Mouse (Mus musculus) midbrain, embryonic 15.5 days (tissue): ENCODE results near the gene Ppil3. TPM values are rescaled to one million over a fixed set of nuclear protein-coding genes. Genes with fewer than 3 reads are reported as not detected.
A peak's percentile ranks its signal among the peaks of the same experiment; 100 is the strongest.

Experiments
- ATAC-seq: fragments of 200-750 bp; cut with Nextera tagmentation; replicated peaks from 2 replicates; pipeline ENCODE4 v1.8.0; 2017; ENCODE audit warnings: moderate TSS enrichment
- H3K27ac ChIP-seq: fragments of 300-500 bp; sonication (generic); 2 replicates; pipeline ENCODE4 v1.5.1; 2015; ENCODE audit warnings: mild to moderate bottlenecking, inconsistent platforms
- H3K27me3 ChIP-seq: fragments of 300-500 bp; sonication (generic); replicated peaks from 2 replicates; pipeline ENCODE4 v1.6.1; 2015; ENCODE audit warnings: inconsistent platforms
- H3K36me3 ChIP-seq: fragments of 300-500 bp; sonication (generic); replicated peaks from 2 replicates; pipeline ENCODE4 v1.6.1; 2015; ENCODE audit warnings: inconsistent platforms
- H3K4me1 ChIP-seq: fragments of 300-500 bp; sonication (generic); 2 replicates; pipeline ENCODE4 v1.6.1; 2015; ENCODE audit warnings: inconsistent platforms
- H3K4me2 ChIP-seq: fragments of 300-500 bp; sonication (generic); 2 replicates; pipeline ENCODE4 v1.6.1; 2015; ENCODE audit warnings: inconsistent platforms, mild to moderate bottlenecking, moderate library complexity
- H3K4me3 ChIP-seq: fragments of 300-500 bp; sonication (generic); 2 replicates; pipeline ENCODE4 v1.5.1; 2015; ENCODE audit warnings: mild to moderate bottlenecking, inconsistent platforms
- H3K9ac ChIP-seq: fragments of 300-500 bp; sonication (generic); 2 replicates; pipeline ENCODE4 v1.6.1; 2015; ENCODE audit warnings: mild to moderate bottlenecking, inconsistent platforms
- H3K9me3 ChIP-seq: fragments of 300-500 bp; sonication (generic); 2 replicates; pipeline ENCODE4 v1.6.1; 2016; ENCODE audit warnings: inconsistent platforms
- WGBS: fragments of 180-500 bp; shearing (Covaris S2); methylation state at CpG from one replicate; pipeline ENCODE4 v1.1.7; 2015; ENCODE audit warnings: mixed read lengths; 5-methylcytosine and 5-hydroxymethylcytosine counted together
- polyA plus RNA-seq: library from polyadenylated mRNA; unstranded; fragments of >200 nt; fragmentation: Nextera tagmentation; extraction: Ambion mirVana; gene quantifications from 2 replicates; pipeline ENCODE4 v1.2.1, GENCODE M21; 2015

Gene Ppil3
- polyA plus RNA-seq, 1 experiment from 2014 or later, result 51.0 TPM

DNA sequence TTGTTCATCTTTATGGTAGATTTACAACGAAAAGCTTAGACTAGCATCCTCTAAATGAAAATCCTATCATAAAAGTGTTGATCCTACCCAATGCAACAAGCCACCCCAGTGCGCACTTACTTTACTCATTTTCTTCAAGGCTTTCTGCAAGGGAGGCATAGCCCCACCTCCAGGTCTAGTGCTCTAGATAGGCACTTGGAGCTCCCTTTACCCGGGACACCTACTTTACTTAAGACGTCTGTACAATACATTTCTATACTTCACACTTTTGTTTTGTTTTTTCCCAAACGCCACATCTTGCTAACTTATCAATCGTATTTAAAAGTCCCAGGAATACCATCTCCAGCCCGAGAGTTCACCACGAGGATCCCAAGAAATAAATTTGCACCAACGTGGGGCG lies 595 bp downstream of the Ppil3 start:
- peak overlapping the region; percentile 80 for H3K4me2 ChIP-seq
- WGBS, result 11% methylated on average over 10 of the region's 10 CpGs
- no peak; the same call in 1 of the 2 replicates for ATAC-seq
- H3K4me3 ChIP-seq, result peak overlapping the region; percentile 72
- peak overlapping the region; percentile 66 for H3K9ac ChIP-seq
- peaks cover 10% of the 10 kb centered on the region; the same call in 1 of the 2 replicates for H3K36me3 ChIP-seq
- no peaks in the 10 kb centered on the region for H3K9me3 ChIP-seq
- H3K27ac ChIP-seq, result peak overlapping the region; percentile 88
- peaks cover 25% of the 10 kb centered on the region for H3K4me1 ChIP-seq
- H3K27me3 ChIP-seq, result no peaks in the 10 kb centered on the region

DNA sequence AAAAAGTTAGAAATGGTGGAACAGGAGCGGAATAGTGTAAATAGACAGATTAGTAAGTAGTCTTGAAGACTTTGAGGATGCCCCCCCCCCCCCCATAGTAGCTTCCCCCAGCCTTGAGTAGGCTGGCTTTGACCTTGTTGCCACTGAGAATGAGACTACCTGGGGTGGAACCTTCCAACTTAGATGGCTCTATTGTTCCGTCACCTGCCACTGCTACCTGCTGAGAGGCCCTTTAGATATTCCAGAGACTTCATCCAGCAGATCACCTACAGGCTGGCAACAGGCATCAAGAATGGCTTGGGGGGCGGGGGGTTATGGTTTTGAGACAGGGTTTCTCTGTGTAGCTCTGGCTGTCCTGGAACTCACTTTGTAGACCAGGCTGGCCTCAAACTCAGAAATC lies 20.7 kb downstream of the Ppil3 start:
- no peaks in the 10 kb centered on the region; the same call in 1 of the 2 replicates for H3K36me3 ChIP-seq
- 87% methylated on average over 3 of the region's 3 CpGs for WGBS
- peaks cover 25% of the 10 kb centered on the region for H3K4me1 ChIP-seq
- no peaks in the 10 kb centered on the region for H3K27me3 ChIP-seq
- no peaks in the 10 kb centered on the region for H3K9me3 ChIP-seq
- peak; percentile 3; the same call in 1 of the 2 replicates for ATAC-seq
- H3K4me2 ChIP-seq, result peak overlapping the region; percentile 47; the same call in 1 of the 2 replicates
- no peak overlapping the region for H3K4me3 ChIP-seq
- H3K9ac ChIP-seq, result no peak overlapping the region
- H3K27ac ChIP-seq, result peak overlapping the region; percentile 99; the same call in 1 of the 2 replicates

DNA sequence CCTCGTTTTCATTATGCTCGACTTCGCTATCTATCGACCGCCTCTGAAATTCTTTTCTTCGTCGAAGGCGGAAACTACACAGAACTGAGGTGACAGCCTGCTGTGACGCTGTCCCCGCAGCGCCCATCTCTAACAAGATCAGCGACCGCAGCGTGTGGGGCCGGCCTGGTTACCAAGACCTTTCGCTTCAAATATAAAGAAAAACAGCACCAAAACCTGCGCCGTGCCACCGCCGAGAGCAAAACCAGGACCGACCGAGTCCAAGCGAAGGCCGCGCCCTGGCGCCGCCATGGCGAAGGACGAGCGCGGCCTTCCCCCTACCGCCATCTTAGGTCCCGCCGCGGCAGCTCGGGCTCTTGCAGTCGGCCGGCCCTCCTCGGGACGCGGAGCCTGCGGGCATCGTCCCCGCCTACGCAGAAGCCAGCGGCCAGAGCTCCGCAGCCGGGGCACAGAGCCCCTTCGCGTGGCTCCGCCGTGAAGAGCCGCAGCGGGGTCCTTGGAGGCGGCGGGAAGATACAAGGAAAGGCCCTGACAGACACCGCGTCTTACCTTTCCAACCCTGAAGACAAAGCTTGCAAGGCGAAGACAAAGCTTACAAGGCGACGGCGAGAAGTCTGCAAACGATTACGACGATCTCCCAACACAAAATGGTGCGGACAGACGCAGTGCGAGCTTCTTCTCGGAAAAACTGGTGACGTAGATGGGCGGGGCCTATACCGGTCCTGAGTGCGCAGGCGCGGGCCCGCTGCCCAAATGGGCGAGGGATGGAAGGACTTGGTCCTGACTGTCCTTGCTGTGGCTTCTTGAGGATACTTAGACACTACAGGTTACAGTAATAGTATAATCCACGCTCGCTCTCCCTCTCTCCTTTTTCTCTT lies 21.7 kb downstream of the Ppil3 start, which contains the start of gene Clk1:
Gene Clk1 (minus strand): TSS at position 696 of the 878 bp plus-strand sequence.
- Histone ChIP-seq H3K9ac (peak within 1 kb of the TSS; percentile 99), H3K27ac (peak within 1 kb of the TSS; percentile 99), H3K4me2 (peak within 1 kb of the TSS; percentile 62), H3K36me3 (peaks cover 8% of the 10 kb centered on the region), H3K27me3 (no peaks in the 10 kb centered on the region), H3K9me3 (no peaks in the 10 kb centered on the region), H3K4me3 (peak within 1 kb of the TSS; percentile 92), H3K4me1 (peaks cover 28% of the 10 kb centered on the region)
- ATAC-seq, result peak; percentile 95
- under 1% methylated on average over 79 of the region's 79 CpGs for WGBS

- H3K4me2 ChIP-seq, result peak overlapping the region; percentile 62
- peaks cover 16% of the 10 kb centered on the region for H3K36me3 ChIP-seq
- H3K27ac ChIP-seq, result peak overlapping the region; percentile 99
- H3K9ac ChIP-seq, result peak overlapping the region; percentile 99
- peak overlapping the region; percentile 92 for H3K4me3 ChIP-seq
- peaks cover 28% of the 10 kb centered on the region for H3K4me1 ChIP-seq
- no peaks in the 10 kb centered on the region for H3K27me3 ChIP-seq
- peak; percentile 34 for ATAC-seq
- no peaks in the 10 kb centered on the region for H3K9me3 ChIP-seq
- 7% methylated on average over 13 of the region's 13 CpGs for WGBS
Observed at GRCm38 (mm10) chr1:58422879-58423278, 22.4 kb downstream of the Ppil3 start.

- 71% methylated on average over 7 of the region's 7 CpGs for WGBS
- Histone ChIP-seq H3K4me1 (peaks cover 28% of the 10 kb centered on the region), H3K9ac (no peak overlapping the region), H3K36me3 (peaks cover 30% of the 10 kb centered on the region), H3K27ac (no peak overlapping the region), H3K4me3 (no peak overlapping the region), H3K4me2 (no peak overlapping the region), H3K9me3 (no peaks in the 10 kb centered on the region), H3K27me3 (no peaks in the 10 kb centered on the region)
- ATAC-seq, result no peak
Observed at GRCm38 (mm10) chr1:58420961-58421360, 24.3 kb downstream of the Ppil3 start.

DNA sequence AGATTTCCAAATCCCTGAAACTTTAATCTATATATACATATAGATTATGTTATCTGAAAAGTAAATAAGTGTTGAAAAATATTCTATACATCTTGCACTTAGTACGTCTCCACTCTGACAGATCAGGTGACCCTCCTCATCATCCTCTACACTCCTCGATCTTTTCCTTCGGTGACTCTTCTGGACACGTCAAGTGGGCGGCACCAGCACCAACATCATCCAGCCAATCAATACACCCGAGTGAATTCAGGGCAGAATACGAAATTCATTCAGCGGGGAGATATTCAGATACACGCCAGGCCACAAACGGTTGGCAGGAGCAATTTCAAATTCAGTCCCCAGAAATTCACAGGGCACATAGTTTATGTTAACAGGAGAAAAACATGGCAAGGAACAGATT lies 25.3 kb downstream of the Ppil3 start:
- Histone ChIP-seq H3K4me2 (no peak overlapping the region), H3K27ac (no peak overlapping the region), H3K4me3 (no peak overlapping the region), H3K27me3 (no peaks in the 10 kb centered on the region), H3K4me1 (peaks cover 28% of the 10 kb centered on the region), H3K36me3 (peaks cover 33% of the 10 kb centered on the region), H3K9ac (no peak overlapping the region), H3K9me3 (no peaks in the 10 kb centered on the region)
- ATAC-seq, result no peak
- WGBS, result 83% methylated on average over 10 of the region's 10 CpGs

DNA sequence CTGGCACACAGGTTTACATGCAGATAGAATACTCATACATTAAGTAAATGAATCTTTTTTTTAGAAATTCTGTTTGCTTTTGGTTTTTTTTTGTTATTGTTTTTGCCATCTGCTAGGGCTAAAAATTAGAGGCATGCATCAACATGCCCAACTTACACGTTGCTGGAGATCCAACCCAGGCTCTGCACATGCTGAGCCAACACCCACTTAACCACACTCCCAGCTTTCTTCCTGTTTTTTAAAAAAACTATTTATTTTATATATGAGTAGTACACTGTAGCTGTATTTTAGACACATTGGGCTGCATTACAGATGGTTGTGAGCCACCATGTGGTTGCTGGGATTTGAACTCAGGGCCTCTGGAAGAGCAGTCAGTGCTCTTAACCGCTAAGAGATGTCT lies 29.2 kb downstream of the Ppil3 start:
- no peaks in the 10 kb centered on the region for H3K9me3 ChIP-seq
- no peaks in the 10 kb centered on the region for H3K27me3 ChIP-seq
- peaks cover 69% of the 10 kb centered on the region for H3K36me3 ChIP-seq
- no peak overlapping the region for H3K27ac ChIP-seq
- 94% methylated on average over 2 of the region's 2 CpGs for WGBS
- no peak overlapping the region for H3K4me3 ChIP-seq
- peaks cover 8% of the 10 kb centered on the region for H3K4me1 ChIP-seq
- ATAC-seq, result no peak
- H3K4me2 ChIP-seq, result no peak overlapping the region
- no peak overlapping the region for H3K9ac ChIP-seq

GRCm38 (mm10) chr1:58415442-58415841 lies 29.8 kb downstream of the Ppil3 start:
- Histone ChIP-seq H3K9me3 (no peaks in the 10 kb centered on the region), H3K4me3 (no peak overlapping the region), H3K9ac (no peak overlapping the region), H3K4me2 (no peak overlapping the region), H3K27me3 (no peaks in the 10 kb centered on the region), H3K27ac (no peak overlapping the region), H3K4me1 (peaks cover 5% of the 10 kb centered on the region; the same call in 1 of the 2 replicates), H3K36me3 (peaks cover 75% of the 10 kb centered on the region)
- 27% methylated on average over 1 of the region's 1 CpGs for WGBS
- ATAC-seq, result no peak

DNA sequence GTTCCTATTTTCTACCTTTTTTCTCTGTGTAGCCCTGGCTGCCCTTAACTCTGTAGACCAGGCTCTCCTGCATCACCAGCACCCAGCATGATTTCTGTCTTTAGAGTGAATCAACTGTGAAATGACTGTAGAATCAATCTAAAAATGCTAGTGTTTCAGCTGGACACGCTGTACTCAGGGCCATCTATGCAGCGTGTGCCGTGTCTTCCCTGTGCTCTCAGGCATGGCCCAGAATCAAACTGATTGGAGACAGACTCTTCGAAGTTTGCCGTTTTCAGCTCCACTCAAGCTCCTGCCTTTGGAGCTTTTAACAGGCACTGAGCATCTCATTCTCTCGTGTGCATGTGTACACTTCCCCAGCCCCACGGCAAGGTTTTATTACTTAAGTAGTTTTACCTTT lies 34.5 kb downstream of the Ppil3 start:
- Histone ChIP-seq H3K4me2 (no peak overlapping the region), H3K4me3 (no peak overlapping the region), H3K9ac (no peak overlapping the region), H3K9me3 (no peaks in the 10 kb centered on the region), H3K4me1 (no peaks in the 10 kb centered on the region), H3K36me3 (peaks cover 52% of the 10 kb centered on the region), H3K27me3 (no peaks in the 10 kb centered on the region), H3K27ac (no peak overlapping the region)
- 92% methylated on average over 7 of the region's 7 CpGs for WGBS
- no peak for ATAC-seq

DNA sequence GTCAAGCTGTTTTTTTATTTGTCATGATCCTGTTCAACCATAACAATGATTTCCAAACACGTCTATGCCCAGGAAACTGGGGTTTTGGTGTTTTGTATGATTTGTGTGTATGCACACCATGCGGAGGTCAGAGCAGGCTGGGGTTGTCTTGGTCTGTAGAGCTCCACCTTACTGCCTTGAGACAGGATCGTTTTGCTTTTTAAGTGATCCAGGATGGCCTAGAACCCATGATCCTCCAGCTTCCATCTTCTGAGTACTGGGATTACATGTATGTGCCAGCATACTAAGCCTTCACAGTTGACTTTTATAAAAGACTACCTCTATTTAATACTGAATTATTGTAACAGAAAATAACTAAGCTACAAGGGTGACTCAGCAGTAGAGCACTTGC lies 35.1 kb downstream of the Ppil3 start:
- Histone ChIP-seq H3K27me3 (no peaks in the 10 kb centered on the region), H3K36me3 (peaks cover 55% of the 10 kb centered on the region)
- no peak for ATAC-seq

GRCm38 (mm10) chr1:58409553-58410197 lies 35.6 kb downstream of the Ppil3 start:
- 0 out of 2 replicates have a peak, but pooled peaks have one; percentile 12 for ATAC-seq
- no peaks in the 10 kb centered on the region for H3K4me1 ChIP-seq
- WGBS, result 79% methylated on average over 5 of the region's 5 CpGs
- H3K4me2 ChIP-seq, result no peak overlapping the region
- H3K36me3 ChIP-seq, result peaks cover 53% of the 10 kb centered on the region
- H3K9ac ChIP-seq, result no peak overlapping the region
- H3K4me3 ChIP-seq, result no peak overlapping the region
- H3K9me3 ChIP-seq, result no peaks in the 10 kb centered on the region
- no peak overlapping the region for H3K27ac ChIP-seq
- no peaks in the 10 kb centered on the region for H3K27me3 ChIP-seq

More for the DNA sequence above, 35.1 kb downstream of the Ppil3 start:
- Histone ChIP-seq H3K9ac (no peak overlapping the region), H3K4me2 (no peak overlapping the region), H3K9me3 (no peaks in the 10 kb centered on the region), H3K4me3 (no peak overlapping the region), H3K27ac (no peak overlapping the region), H3K4me1 (no peaks in the 10 kb centered on the region)
- WGBS, result 83% methylated on average over 3 of the region's 3 CpGs

GRCm38 (mm10) chr1:58408141-58408540 lies 37.1 kb downstream of the Ppil3 start:
- Histone ChIP-seq H3K27ac (no peak overlapping the region), H3K4me2 (no peak overlapping the region), H3K9ac (no peak overlapping the region), H3K27me3 (no peaks in the 10 kb centered on the region), H3K4me3 (no peak overlapping the region), H3K36me3 (peaks cover 52% of the 10 kb centered on the region), H3K9me3 (no peaks in the 10 kb centered on the region), H3K4me1 (no peaks in the 10 kb centered on the region)
- 86% methylated on average over 6 of the region's 6 CpGs for WGBS
- ATAC-seq, result no peak
